Mouse (Mus musculus): Measurements from ENCODE around the gene Gm20388.

- TF ChIP-seq CTCF (IDR thresholded peaks at IDR 0.05; ENCODE audit: extremely low read depth, insufficient read depth, low read length) (no peak), POLR2A (IDR thresholded peaks at IDR 0.05; ENCODE audit: extremely low read depth, insufficient read depth, low read length) (no peak)
Observed at GRCm38 (mm10) chr8:122558671-122559349, 2648.2 kb downstream of the Gm20388 start.

Measured in cortical plate, adult 2 months (tissue).